Comparison of ENCODE assay signal across 13 mouse cellular contexts in genomic region chr12:21463448-21463891, GRCm38 (mm10). TPM values are rescaled to one million over a fixed set of nuclear protein-coding genes. Genes with fewer than 3 reads are reported as not detected.
DNase-seq lines count a peak whose midpoint lies in the region; ATAC-seq and TF ChIP-seq lines count a peak whose summit lies in the region.
"Had no signal": no experiment of that assay in that cellular context is flagged by ENCODE, and none has a peak within 500 bp of the region (broad histone marks: within the 10 kb centered on the region; RNA-seq: fewer than 3 reads in every experiment).

No protein-coding gene starts in this region.

- peak; percentile 88 for ATAC-seq in forebrain, postnatal 0 days
- ATAC-seq in forebrain, embryonic 12.5 days (ENCODE audit: low FRiP score) = no peak
- no peak for ATAC-seq in midbrain, postnatal 0 days (ENCODE audit: low FRiP score)

- H3K9me3 ChIP-seq in forebrain, postnatal 0 days (ENCODE audit: low read length) = no peaks in the 10 kb centered on the region
- no peaks in the 10 kb centered on the region for H3K9me3 ChIP-seq in forebrain, embryonic 12.5 days
- no peaks in the 10 kb centered on the region for H3K9me3 ChIP-seq in midbrain, postnatal 0 days (ENCODE audit: low read length)
- H3K9me3 ChIP-seq in midbrain, embryonic 10.5 days (replicated peaks) = peaks cover 3% of the 10 kb centered on the region; the same call in 1 of the 2 replicates
- H3K9me3 ChIP-seq: midbrain, embryonic 12.5 days had no signal

- H3K27ac ChIP-seq in forebrain, postnatal 0 days (ENCODE audit: low read depth, low read length) = no peak overlapping the region
- no peak overlapping the region for H3K27ac ChIP-seq in forebrain, embryonic 12.5 days
- H3K27ac ChIP-seq in midbrain, postnatal 0 days (ENCODE audit: low read depth, low read length) = no peak overlapping the region
- H3K27ac ChIP-seq in midbrain, embryonic 10.5 days (replicated peaks) = no peak overlapping the region
- peak overlapping the region; percentile 88 for H3K27ac ChIP-seq in brown adipose tissue, adult 24 weeks (replicated peaks; ENCODE audit: low read depth, low read length)
- H3K27ac ChIP-seq: left cerebral cortex, adult 2 months; liver, embryonic 14.5 days; midbrain, embryonic 12.5 days had no signal

- WGBS in forebrain, postnatal 0 days = 36% methylated on average over 5 of the region's 5 CpGs
- 46% methylated on average over 5 of the region's 5 CpGs for WGBS in forebrain, embryonic 12.5 days
- WGBS in midbrain, postnatal 0 days = 32% methylated on average over 5 of the region's 5 CpGs
- WGBS in midbrain, embryonic 10.5 days = 76% methylated on average over 5 of the region's 5 CpGs

- no peak overlapping the region for H3K4me3 ChIP-seq in forebrain, postnatal 0 days (ENCODE audit: low read depth, low read length)
- no peak overlapping the region for H3K4me3 ChIP-seq in forebrain, embryonic 12.5 days (replicated peaks)
- no peak overlapping the region for H3K4me3 ChIP-seq in midbrain, postnatal 0 days (ENCODE audit: low read depth, low read length)
- H3K4me3 ChIP-seq in midbrain, embryonic 10.5 days = no peak overlapping the region
- no peak overlapping the region for H3K4me3 ChIP-seq in brown adipose tissue, adult 24 weeks (ENCODE audit: insufficient read depth, low read depth, low read length)
- H3K4me3 ChIP-seq: left cerebral cortex, adult 2 months; midbrain, embryonic 12.5 days had no signal

- no peak for TF ChIP-seq CTCF in forebrain, postnatal 0 days (IDR thresholded peaks at IDR 0.05; ENCODE audit: low read depth)
- TF ChIP-seq CTCF in midbrain, postnatal 0 days (IDR thresholded peaks at IDR 0.05) = no peak

- no peak overlapping the region for H3K9ac ChIP-seq in forebrain, postnatal 0 days
- H3K9ac ChIP-seq in forebrain, embryonic 12.5 days = no peak overlapping the region
- no peak overlapping the region for H3K9ac ChIP-seq in midbrain, postnatal 0 days (replicated peaks; ENCODE audit: low read length, poor library complexity, severe bottlenecking)
- H3K9ac ChIP-seq: liver, embryonic 14.5 days; midbrain, embryonic 12.5 days had no signal

- no peaks in the 10 kb centered on the region for H3K36me3 ChIP-seq in forebrain, postnatal 0 days (ENCODE audit: insufficient read depth)
- H3K36me3 ChIP-seq in forebrain, embryonic 12.5 days (replicated peaks) = no peaks in the 10 kb centered on the region
- no peaks in the 10 kb centered on the region for H3K36me3 ChIP-seq in midbrain, postnatal 0 days (ENCODE audit: insufficient read depth, low read length)
- H3K36me3 ChIP-seq in midbrain, embryonic 10.5 days = no peaks in the 10 kb centered on the region
- H3K36me3 ChIP-seq: midbrain, embryonic 12.5 days had no signal

- DNase-seq in forebrain, postnatal 0 days = peak; percentile 21
- peak; percentile 54 for DNase-seq in midbrain, postnatal 0 days (ENCODE audit: low spot score)
- no peak for DNase-seq in midbrain, embryonic 10.5 days (ENCODE audit: low spot score)
- peak; percentile 34 for DNase-seq in retina, postnatal 1 day
- DNase-seq in adrenal gland, adult 18-20 months (ENCODE audit: low spot score in 2 of 2) = no peak
- DNase-seq in layer of hippocampus, adult 8-10 months (ENCODE audit: low spot score in 2 of 2) = no peak
- DNase-seq: adrenal gland, postnatal 10 days; cerebellum, postnatal 14 days had no signal

- no peak overlapping the region for H3K4me2 ChIP-seq in forebrain, postnatal 0 days (ENCODE audit: low read depth)
- no peak overlapping the region for H3K4me2 ChIP-seq in forebrain, embryonic 12.5 days
- no peak overlapping the region for H3K4me2 ChIP-seq in midbrain, postnatal 0 days (ENCODE audit: low read depth, low read length, poor library complexity, severe bottlenecking)
- H3K4me2 ChIP-seq: midbrain, embryonic 12.5 days had no signal

- no peaks in the 10 kb centered on the region for H3K4me1 ChIP-seq in forebrain, postnatal 0 days (ENCODE audit: insufficient read depth)
- no peaks in the 10 kb centered on the region for H3K4me1 ChIP-seq in forebrain, embryonic 12.5 days
- H3K4me1 ChIP-seq in midbrain, postnatal 0 days (ENCODE audit: insufficient read depth, low read length) = no peaks in the 10 kb centered on the region
- 0 out of 2 replicates have a peak, but pooled peaks cover 2% of the 10 kb centered on the region for H3K4me1 ChIP-seq in midbrain, embryonic 10.5 days
- peaks cover 11% of the 10 kb centered on the region; the same call in 1 of the 2 replicates for H3K4me1 ChIP-seq in brown adipose tissue, adult 24 weeks (ENCODE audit: control insufficient read depth, insufficient read depth, insufficient read length, low read length)

- H3K27me3 ChIP-seq in forebrain, postnatal 0 days (ENCODE audit: insufficient read depth, low read length) = no peaks in the 10 kb centered on the region
- no peaks in the 10 kb centered on the region for H3K27me3 ChIP-seq in forebrain, embryonic 12.5 days
- no peaks in the 10 kb centered on the region for H3K27me3 ChIP-seq in midbrain, postnatal 0 days (ENCODE audit: insufficient read depth, low read length)
- no peaks in the 10 kb centered on the region for H3K27me3 ChIP-seq in midbrain, embryonic 10.5 days (ENCODE audit: low read depth, poor library complexity, severe bottlenecking)
- H3K27me3 ChIP-seq: midbrain, embryonic 12.5 days had no signal

RNA-seq across cellular contexts. Expression of gene Ywhaq, which starts 46.0 kb away (rescaled TPM):
- total RNA-seq in forebrain, postnatal 0 days (2014; rRNA removed) = 738 and 806 TPM in 2 replicates
- 1,123 and 1,188 TPM in 2 replicates for polyA plus RNA-seq in forebrain, postnatal 0 days (2015; fragmentation: Nextera tagmentation; extraction: Ambion mirVana)
- polyA plus RNA-seq in forebrain, embryonic 12.5 days (2016; fragmentation: Nextera tagmentation; extraction: Ambion mirVana) = 1,153 and 1,229 TPM in 2 replicates
- 675 and 762 TPM in 2 replicates for total RNA-seq in midbrain, postnatal 0 days (2014; rRNA removed)
- polyA plus RNA-seq in midbrain, postnatal 0 days (2015; fragmentation: Nextera tagmentation; extraction: Ambion mirVana) = 1,218 and 1,259 TPM in 2 replicates
- polyA plus RNA-seq in midbrain, embryonic 10.5 days (2016; fragmentation: Nextera tagmentation; extraction: Ambion mirVana) = 1,071 and 1,090 TPM in 2 replicates
- polyA plus RNA-seq in brown adipose tissue, adult 24 weeks (2012; ENCODE audit: insufficient read depth, insufficient read length, missing spikeins) = 205 and 216 TPM in 2 replicates
- 100 to 1,000 TPM; 267 to 313 TPM for total RNA-seq in adrenal gland, adult 18-20 months (2021)
- total RNA-seq in layer of hippocampus, adult 8-10 months (2022) = 100 to 1,000 TPM; 351 to 430 (median 396) TPM

Comparison
In these comparisons a context has a peak if more than half of its experiments do, and no peak if none do; other contexts are left out.
1. DNase-seq: peak in forebrain, postnatal 0 days (single experiment), midbrain, postnatal 0 days (single experiment) and retina, postnatal 1 day (single experiment); none in midbrain, embryonic 10.5 days (single experiment), adrenal gland, adult 18-20 months (0 of 2) and layer of hippocampus, adult 8-10 months (0 of 2).